Mouse (Mus musculus) cerebellum, postnatal 14 days (tissue): Measurements from ENCODE around the gene Trpm5.
A peak's percentile ranks its signal among the peaks of the same experiment; 100 is the strongest.

Source experiments
- DNase-seq, 2 experiments: peaks; one replicate each; pipeline ENCODE4 v3.0.0; 2021; ENCODE audit warnings: mixed read lengths in 2 of 2

The Trpm5 gene

DNA sequence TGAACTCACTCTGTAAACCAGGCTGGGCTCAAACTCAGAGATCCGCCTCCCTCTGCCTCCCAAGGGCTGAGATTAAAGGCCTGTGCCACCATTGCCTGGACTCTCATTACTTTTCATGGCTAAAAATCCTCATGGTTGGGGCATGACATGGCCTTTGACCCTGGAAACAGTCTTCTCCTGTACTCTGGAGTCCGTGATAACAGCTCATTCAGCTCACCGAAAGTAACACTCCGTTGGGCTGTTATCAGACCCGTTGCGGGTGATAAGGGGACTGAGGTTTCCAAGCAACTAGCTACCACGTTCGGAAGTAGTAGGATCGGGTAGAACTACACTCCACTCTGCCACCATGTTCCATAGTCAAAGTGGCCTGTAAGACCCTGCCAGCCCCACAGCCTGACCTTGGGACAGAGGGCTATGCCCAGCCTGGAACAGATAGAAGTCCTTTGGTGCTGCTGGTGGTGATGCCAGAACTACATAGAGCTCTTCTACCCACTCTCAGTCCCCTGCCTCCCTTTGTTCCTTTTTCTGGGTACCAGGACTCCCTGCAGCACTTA is 36.7 kb downstream of the Trpm5 start:
- DNase-seq, result peak in 1 of 2 experiments; percentile 23

DNA sequence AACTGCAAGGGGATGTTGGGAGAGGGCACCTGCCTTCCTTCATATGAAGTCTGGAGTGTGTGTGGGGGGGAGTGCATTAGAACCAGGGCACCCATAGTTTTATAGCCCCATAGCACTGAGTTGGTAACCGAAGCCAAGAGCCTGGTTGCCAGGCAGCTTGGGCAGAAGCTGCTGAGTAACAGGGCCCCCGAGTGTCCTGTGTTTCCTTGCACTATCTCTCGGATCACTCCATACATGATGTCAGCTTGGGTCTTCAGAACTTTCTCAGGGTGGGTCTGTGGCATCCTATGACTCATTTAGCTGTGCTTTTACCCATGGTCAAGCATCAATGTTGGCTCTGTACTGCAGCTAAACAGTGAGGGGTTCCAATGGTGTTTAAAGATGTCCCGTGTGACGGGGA is 37.4 kb downstream of the Trpm5 start:
- DNase-seq, result peak in 1 of 2 experiments; percentile 20

DNA sequence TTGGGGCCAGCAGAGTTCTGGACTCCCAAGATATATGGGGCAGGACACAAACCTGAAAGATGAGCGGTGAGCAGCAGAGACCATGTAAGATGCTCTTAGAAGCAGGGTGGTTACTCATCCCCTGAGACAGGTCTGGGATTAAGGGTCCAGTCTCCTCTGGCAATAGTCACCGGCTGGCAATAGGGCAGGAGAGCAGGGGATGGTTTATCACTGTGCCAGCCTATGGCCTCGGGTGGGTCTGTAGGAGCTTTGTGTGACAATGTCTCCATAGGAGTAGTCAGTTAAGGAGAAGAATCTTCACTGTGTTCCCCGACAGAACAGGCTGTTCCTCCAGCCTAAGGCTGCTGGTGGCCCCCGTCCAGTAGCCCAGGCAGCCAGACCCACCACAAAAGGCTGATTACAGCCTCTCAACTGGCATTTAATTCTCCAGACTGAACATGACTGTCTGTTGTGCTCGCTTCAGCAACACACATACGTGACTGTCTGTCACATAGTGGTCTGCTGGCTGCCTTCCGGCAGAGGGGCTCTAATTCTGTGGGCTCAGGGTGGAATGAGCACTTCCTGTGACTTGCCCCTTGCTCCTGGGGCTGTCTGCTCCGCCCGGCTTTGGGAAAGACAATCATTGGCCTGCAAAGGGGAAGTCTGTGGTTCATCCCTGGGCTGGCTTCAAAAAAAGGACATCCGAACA is 38.8 kb downstream of the Trpm5 start:
- DNase-seq, result peak in 1 of 2 experiments; percentile 44

DNA sequence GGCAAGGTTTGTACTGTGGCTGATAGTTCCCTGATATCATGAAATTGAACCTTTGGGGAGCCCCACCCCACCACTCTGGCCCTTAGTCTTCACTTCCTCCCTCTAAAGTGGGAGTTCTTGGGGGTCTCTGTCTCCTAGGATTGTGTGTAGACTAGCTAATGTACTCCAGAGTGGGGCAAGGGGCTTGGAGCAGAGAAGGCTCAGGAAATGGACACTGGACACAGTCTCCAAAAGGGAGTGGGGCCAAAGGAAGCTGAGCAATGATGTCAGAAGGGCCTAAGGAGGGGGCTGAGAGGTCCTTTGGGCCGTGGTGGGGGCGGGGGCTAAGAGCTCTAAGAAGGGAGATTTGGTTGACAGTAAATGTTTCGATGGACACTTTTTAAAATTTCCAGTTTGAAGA is 39.4 kb downstream of the Trpm5 start:
- peak in 1 of 2 experiments; percentile 27 for DNase-seq

DNA sequence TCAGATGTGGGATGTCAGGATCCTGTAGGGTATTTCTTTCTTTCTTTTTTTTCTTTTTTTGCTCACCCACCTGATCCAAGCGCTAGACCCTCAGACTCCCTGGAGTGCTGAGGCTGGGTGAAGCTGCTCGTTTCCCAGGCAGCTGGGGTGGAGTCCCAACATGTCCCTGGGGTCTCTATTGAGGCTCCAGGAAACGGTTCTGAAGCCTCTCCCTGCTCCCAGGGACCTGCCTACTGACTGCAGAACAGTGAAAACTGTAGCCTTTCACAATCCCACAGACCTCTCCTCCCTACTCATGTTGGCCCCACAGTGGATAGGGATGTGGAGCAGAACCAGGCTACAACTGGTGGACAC is 39.9 kb downstream of the Trpm5 start:
- DNase-seq, result no peak

DNA sequence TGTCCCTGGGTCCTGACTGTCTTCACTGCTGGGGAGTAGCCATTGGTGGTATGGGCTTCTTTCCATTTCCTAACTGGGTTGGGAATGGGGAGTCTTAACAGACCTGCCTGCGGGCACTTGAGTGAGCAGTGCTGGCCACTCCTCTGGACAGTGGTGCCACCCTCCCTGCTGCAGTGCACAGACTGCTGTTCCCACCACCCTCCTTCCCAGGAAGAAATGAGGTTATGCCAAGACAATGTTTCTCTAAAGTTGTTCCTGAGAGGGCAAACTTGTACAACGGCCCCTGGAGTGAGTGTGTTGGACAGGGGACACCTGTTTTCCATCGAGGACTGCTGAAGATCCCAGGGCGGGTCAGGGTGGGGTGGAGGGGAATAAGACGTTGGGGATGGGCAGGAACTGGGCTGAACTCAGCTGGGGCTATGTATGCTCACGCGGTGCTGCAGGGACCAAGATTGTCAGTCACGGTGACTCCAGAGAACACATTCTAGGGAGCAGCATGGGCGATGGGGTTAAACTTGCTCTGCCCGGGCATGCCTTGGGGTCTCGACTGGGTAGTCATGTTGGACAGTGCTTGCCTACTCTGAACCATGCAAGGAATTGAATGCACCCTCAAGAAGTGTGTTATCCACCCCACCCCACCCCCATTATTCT is 40.4 kb downstream of the Trpm5 start:
- DNase-seq, result peak in 1 of 2 experiments; percentile 35

DNA sequence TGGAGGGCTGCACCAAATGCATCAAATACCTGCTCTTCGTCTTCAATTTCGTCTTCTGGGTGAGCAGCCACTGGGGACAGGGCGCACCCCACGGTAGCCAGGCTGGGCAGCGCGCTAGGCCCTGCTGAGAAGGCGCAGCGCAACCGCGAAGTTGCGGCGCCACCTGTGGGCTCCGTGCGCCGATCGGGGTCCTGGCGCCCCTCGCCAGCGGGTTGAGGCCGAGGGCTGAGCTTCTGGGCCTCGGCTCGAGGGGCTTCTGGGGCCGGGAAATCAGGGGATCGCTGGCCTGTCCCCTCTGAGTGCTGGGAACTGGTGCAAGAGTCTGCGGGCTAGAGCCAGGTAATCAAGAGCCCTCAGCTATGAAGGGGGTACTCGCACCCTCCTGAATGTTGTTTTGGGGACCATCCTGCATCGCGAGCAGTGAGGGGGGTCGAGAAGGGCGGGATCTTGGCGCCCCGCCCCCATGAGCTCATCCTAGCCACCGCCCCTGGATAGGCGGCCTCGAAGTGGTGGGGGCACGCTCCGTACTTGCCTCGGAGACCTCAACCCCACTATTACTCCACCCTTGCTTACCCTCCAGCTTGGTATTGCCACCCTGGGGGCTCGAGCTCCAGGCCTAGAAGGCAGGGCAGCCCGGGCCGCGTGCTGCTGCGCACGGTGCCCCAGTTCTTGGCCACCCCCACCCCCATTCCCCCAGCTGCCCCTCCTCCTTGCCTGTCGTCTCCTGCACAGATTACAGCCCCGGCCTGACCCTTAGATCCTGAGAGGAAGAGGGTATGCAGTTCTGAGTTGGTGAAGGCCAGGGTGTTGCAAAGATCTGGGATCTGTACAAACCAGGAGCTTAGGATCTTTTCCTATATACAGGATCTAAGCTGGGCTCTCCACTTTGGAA is 41.2 kb downstream of the Trpm5 start:
- peak; percentile 81 to 84 for DNase-seq

DNA sequence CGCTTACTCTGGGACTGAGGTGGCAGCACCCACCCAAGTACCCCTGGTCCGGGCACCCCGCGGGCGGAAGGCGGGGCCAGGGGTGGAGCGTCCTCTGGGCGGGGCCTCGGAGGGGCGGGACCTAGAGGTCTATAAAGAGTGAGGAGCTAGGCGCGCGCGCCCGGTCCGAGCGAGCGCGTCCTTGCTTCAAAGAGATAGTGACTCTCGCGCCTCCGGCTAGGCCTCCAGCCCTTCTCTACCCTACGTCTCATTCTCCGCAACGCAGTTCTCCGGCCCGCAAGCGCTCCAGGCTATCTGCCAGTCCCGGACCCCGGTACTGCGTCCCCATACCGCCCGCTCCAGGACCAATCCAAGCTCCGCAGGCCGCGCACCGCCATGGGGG is 41.8 kb downstream of the Trpm5 start, which contains the start of gene Cd81:
TSS of gene Cd81 (plus strand) at position 114 of the 382 bp plus-strand sequence.
- peak; percentile 86 to 88 for DNase-seq

DNA sequence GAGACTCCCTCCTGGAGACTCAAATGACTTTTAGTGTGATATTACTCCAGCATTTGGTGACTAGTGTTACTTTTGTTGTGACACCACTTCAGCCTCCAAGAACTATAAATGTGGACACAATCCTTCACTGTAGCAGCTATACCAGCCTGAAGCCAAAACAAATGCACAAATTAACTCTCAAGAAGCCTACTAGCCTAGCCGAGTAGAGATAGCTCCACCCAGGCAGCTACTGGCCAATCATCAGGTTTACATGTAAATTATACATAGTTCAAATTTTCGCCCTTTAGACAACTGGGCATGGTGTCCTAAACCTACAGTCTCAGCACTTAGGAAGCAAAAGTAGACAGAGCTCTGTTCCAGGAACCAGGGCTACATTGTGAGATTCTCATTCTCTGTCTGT is 43.1 kb downstream of the Trpm5 start:
- DNase-seq, result no peak

DNA sequence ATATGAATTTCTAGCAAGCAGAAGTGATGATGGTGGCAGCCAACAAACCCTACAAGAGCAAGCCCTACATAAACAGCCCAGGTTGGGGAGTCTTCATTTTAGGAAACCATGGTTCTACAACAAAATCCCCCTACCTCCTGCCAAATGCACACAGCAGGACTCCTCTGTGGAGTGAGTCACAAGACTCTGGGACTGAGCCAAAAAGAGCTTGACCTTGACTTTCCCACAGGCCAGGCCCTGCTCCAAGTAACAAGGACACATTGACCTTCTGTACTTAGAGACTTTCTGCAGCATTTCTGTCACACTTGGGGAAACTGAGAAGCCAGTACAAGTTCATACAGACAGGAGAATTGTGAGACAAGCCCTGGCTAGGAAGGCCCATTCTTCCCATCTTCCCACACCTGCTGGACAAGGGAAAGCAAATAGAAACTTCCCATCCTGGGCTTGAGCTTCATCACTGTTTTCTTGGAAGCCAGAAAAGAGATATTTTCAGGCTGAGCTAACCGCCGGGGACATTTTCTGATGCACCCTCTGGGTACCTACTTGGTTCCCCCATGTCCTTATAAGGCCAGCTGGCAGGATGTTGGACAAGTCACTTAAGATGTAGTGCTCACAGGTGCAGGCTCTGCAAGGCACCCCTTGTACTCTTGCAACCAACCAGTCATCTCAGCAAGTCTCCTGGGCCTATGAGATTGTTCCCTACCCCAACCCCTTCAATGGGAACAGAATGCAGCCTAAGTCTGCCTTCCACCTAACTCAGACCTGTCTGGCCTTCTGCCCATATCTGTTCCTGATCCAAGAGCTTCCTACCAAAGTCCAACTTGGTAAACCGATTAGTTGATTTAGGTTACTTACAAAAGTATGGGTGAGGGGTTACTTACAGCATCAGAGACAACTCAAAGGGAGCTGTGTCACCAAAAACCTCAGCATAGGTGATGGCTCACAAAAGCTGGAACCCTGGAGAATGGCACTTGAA is 44.3 kb downstream of the Trpm5 start:
- DNase-seq, result peak in 1 of 2 experiments; percentile 46

DNA sequence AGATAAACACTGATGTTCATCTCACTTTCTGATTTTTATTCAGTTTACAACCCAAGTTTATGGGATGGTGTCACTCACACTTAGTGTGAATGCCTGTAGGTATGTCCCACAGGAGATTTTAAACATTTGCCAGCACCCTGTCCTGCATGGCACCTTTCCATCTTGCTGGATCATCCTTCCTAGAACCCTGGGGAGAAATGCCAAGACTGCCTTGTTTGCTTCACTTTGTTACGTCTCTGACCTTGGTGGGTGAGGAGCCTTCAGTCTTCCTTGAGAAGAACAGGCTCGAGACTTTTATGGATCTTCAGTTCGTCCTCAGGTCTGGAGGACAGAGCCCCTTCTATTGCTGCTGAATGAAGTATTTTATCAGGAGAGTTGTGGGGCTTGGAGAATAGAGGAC is 45.1 kb downstream of the Trpm5 start:
- peak in 1 of 2 experiments; percentile 13 for DNase-seq

DNA sequence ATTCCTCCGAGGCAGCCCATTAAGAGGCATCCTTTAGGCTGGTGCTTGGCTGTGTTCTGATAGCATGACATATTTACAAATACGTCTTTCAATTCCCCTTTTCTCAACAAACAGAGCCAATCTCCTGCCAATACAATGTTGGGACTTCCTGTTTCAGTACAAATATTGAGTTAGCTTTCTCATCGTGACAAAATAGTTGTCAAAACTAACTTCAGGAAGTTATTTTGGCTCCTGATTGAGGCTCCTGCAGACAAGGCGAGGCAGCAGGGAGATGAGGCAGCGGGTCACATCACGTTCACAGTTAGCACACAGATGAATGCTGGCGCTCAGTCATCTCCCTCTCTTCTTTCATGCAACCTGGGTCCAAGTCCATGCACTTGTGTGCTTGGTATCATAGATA is 48.1 kb downstream of the Trpm5 start:
- DNase-seq, result no peak

DNA sequence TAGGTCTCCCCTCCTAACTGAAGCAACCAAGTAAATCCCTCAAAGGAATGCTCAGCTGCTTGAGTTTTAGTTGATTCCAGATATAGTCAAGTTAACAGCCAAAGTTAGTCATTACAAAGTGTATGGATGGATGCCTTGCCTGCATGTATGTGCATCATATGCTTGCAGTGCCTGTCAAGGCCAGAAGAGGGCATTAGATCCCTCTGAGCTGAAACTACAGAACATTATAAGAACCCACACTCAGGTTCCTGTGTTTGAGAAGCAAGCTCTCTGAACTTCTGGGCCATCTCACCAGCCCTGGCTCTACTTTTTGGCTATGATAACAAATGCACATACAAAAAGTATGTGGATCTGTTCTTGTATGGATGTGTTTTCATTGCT is 49.6 kb downstream of the Trpm5 start:
- DNase-seq, result no peak

DNA sequence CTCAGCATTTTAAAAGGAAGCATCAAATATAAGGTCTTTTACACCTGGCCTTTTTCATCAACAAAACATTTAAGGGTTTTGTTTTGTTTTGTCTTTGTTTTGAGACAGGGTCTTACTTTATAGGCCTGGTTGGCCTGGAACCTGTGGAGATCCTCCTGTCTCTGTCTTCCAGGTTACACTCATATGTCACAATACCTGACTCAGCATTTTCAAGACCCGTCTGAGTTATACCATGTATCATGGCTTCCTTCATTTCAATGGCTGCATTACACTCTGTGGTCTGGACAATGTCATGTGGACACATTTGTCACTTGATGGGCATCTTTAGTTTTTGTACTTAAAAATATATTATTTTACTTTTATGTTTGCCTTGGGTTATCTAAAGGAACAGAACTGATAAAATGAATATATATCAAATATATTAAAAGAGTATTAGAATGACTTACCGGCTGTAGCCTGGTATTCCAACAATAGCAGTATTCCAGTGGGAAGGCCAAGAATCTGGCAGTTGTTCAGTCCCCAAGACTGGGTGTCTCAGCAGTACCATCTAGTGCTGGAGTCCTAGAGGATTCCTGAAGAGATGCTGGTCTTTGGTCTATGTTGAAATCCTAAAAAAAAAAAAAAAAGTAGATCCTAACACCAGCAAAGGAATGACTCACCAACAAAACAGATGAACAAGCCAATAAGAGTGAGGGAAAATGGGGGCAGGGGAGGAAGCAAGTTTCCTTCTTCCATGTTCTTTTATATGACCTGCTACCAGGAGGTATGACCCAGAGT is 50.2 kb downstream of the Trpm5 start:
- no peak for DNase-seq

DNA sequence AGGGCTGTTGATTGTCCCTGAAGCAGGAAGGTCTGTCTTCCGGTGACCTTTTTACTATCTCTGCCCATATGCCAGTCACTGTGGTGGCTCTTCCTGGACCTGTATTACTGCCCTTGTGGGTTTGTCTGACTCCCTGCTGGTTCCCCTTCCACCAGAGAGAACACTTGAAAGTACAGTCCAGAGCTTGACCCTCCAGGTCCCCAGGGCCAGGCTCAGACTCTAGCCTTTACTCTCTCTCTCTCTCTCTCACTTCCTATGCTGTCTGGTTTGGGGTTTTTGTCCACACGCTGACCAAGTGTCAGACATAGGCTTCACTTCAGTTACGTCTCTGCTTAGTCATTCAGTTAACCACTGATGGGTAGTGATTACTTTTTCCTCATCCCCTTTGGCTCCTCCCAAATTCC is 51.5 kb downstream of the Trpm5 start:
- no peak for DNase-seq

DNA sequence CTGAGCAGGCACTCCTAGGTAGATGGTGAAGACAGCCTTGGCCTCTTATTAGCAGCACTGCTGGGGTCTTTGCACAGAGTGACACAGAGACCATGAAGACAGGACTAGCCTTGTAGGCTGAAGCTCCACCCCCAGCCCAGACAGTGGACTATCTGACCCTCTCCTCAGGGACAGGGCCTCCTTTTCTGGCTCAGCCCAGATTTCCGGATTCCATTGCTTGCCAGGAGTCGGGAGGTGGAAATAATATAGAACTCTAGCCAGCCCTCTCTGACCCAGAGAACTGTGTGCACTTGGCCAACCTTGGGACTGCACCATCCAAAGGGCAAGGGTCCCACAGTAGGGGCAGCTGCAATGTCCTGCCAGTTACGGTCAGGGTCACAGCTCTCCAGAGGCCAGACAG is 52.4 kb downstream of the Trpm5 start:
- no peak for DNase-seq

DNA sequence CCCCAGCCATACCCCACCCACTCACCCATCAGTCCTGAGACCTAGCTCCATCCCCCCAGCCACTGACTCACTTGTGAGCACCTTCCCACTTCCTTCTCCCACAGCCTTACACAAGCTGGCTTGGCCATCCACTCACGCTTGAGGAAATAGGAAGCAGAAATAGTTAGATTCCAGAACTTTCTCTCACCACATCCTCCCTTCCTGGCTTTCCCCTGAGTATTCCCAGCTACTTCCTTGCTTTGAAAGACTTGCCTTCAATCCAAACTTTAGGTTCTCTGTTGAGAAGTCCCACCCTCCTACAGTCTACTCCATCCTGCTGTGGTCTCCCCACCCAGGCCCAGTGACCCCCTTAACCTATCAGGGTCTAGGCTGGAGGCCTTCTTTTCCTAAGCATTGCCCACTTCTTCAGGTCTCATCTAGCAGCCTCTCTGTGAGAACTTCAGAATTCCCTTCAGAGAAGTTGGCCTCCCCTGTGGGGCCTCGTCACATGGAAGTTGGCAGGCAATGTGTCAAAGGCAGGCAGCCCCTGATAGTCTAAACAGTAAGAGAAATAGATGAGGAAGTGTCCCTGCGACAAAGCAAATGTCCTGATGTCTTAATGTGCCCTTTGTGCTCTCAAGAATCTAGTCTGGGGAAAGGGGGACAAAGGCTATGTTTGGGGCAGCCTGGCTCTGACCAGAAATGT is 53.2 kb downstream of the Trpm5 start:
- DNase-seq, result no peak

DNA sequence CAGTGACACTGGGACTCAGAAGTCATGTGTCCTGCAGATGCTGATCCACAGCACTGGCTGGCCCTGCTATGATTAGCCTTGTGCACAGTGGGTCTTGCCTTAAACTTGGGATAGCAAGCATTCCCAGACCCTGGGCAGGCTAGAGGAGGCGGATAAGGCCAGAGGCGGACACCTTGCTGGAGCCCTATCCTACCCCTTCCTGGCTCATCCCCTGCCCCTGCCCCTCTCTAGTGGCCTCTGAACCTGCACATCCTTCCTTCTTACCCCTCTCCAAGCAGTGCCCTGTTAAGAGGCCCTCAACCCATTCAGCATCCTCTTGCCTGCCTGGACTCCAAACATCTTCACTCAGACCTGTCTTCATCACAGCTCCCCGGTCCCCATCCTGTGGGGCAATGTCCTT is 53.9 kb downstream of the Trpm5 start:
- DNase-seq, result no peak

DNA sequence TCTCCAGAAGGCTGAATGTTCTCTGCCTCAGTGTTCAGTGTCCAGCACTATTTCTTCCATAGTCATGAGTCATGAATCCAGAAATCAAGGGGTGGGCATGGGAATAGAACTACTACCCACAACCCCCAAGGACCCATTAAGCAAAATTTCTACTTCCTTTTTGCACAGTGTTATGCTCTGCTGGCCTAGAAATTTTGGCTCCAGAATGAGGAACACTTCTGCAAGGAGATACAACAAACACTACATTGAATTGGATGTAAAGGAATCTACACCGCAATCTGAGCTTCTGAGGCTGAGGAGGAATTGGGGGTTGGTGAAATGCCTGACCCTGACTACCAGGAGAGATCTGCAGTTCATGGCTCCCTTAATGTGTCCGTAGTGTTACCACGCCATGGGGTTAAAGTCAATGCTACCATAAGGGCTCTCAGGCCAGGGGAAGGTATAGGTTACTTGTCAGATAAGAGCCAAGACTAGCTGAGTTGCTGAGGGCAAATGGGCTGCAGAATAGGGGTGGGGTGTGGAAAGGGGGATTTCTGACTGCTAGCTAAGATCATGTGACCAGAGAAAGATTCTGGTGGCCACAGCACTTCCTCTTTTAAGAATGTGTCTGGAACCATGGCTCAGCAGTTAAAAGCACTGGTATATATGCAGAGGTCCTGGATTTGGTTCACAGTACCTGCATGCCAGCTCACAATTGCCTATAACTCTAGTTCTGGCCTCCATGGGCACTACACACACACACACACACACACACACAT is 56.1 kb downstream of the Trpm5 start:
- DNase-seq, result no peak

DNA sequence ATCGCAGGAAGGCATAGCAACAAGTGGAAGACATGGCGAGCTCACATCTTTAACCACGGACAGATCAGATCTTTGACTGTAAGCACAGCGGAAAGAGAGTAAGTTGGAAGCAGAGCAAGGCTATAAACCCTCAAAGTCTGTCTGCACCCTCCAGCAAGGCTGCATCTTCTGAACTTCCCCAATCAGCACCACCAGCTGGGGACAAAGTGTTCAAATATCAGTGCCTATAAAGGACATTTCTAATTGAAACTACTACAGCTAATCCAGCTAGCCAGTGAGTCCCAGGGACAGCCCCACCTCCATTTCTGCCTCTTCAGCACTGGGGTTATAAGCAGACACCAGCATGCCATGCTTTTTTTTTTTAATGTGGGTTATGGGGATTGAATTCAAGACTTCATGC is 57.1 kb downstream of the Trpm5 start:
- no peak for DNase-seq
